Mouse (Mus musculus): ENCODE results near the gene Fam111a. TPM values are rescaled to one million over a fixed set of nuclear protein-coding genes. Genes with fewer than 3 reads are reported as not detected.
"Not testable (repeated sequence)": the region's sequence is repeated elsewhere in the genome, so short reads cannot be mapped to it uniquely, and the experiment has no call there.

Gene Fam111a
- polyA plus RNA-seq (2012; rRNA removed) (9.2 and 17.9 TPM in 2 replicates), polyA plus RNA-seq (2014; fragmentation: Nextera tagmentation; extraction: Ambion mirVana) (30.3 and 31.5 TPM in 2 replicates)

DNA sequence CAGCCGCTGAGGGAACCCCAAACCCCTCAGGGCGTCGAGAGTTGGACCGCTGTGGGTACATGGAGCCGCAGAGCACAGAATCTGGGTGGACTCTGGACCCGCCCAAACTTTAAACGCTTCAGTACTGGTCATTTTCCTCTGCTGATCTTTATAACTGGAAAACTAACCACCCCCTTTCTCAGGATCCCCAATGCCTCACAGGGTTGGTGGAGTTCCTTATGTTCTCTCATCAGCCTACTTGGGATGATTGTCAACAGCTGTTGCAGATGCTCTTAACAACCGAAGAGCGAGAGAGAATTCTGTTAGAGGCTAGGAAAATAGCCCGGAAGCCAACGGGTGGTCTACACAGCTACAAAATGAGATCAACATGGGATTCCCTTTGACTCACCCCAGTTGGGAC is at the start of gene Fam111a:
TSS of gene Fam111a (plus strand) at position 301 of the 400 bp plus-strand sequence.
- ATAC-seq (ENCODE audit: insufficient read depth); H3K4me2 ChIP-seq (ENCODE audit: low read depth); H3K36me3 ChIP-seq (replicated peaks; ENCODE audit: control insufficient read depth, insufficient read depth, low read depth); DNase-seq (ENCODE audit: low read depth in 3 of 3, low spot score in 3 of 3); H3K4me3 ChIP-seq (ENCODE audit: insufficient read depth in 1 of 2, low read depth in 2 of 2, low read length in 2 of 2); H3K9ac ChIP-seq (replicated peaks); H3K9me3 ChIP-seq (ENCODE audit: control insufficient read depth, low read length); H3K27ac ChIP-seq; H3K4me1 ChIP-seq (replicated peaks; ENCODE audit: control insufficient read depth in 2 of 2, insufficient read depth in 2 of 2, low read length in 1 of 2); H3K27me3 ChIP-seq (ENCODE audit: control insufficient read depth, insufficient read depth, low read length): not testable (repeated sequence)
- WGBS (ENCODE audit: insufficient replicate concordance): 88% methylated on average over 11 of the region's 11 CpGs

DNA sequence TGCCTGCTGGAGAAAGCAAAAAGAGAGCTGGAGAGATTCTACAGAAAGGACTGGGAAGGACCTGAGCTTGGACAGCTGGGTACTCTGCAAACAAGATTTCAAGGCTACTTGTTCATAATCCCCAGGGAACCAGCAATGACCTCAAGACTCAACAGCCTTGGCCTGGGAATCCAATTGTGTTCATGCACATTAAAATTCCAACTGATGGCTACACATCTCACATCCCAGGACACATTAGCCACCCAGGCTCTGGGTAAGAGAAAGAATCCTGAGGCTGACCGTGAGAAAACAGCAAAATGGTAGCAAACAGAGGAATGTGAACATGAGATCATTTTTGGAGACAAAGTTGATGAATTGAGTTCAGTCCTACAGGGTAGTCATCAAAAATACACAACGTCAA is 49.3 kb upstream of the Fam111a start:
- DNase-seq (ENCODE audit: low read depth in 3 of 3, low spot score in 3 of 3) (no peak), ATAC-seq (ENCODE audit: insufficient read depth) (no peak)
- 60% methylated on average over 2 of the region's 2 CpGs for WGBS (ENCODE audit: insufficient replicate concordance)
- Histone ChIP-seq H3K4me1 (replicated peaks; ENCODE audit: control insufficient read depth in 2 of 2, insufficient read depth in 2 of 2, low read length in 1 of 2) (no peaks in the 10 kb centered on the region; a peak in 1 of 4 replicates), H3K9me3 (ENCODE audit: control insufficient read depth, low read length) (no peaks in the 10 kb centered on the region), H3K36me3 (replicated peaks; ENCODE audit: control insufficient read depth, insufficient read depth, low read depth) (no peaks in the 10 kb centered on the region), H3K9ac (replicated peaks) (no peak overlapping the region), H3K27me3 (ENCODE audit: control insufficient read depth, insufficient read depth, low read length) (peaks cover 7% of the 10 kb centered on the region), H3K27ac (no peak overlapping the region), H3K4me2 (ENCODE audit: low read depth) (no peak overlapping the region), H3K4me3 (ENCODE audit: insufficient read depth in 1 of 2, low read depth in 2 of 2, low read length in 2 of 2) (no peak overlapping the region)
- TF ChIP-seq EP300 (IDR thresholded peaks at IDR 0.05; ENCODE audit: low read depth) (no peak), CTCF (IDR thresholded peaks at IDR 0.05; ENCODE audit: low read depth) (no peak)

DNA sequence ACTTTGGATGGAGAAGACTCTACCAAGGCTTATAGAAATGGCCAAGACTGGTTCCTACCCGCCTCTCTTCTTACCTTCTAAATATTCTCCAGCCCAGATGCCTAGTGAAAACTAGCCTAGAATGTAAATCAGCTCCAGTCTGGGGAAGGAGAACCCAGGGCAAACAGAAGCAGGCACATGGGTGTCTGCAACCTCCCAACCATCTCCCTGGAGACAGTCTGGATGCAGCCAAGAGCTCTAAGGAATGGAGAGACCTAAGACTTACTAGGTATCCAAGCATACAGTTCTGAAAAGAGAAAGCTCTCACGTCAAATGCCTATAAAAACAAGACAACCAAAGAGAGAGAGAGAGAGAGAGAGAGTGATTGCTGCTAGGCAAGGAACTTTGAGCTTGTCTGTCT is 47.6 kb upstream of the Fam111a start:
- H3K27ac ChIP-seq: no peak overlapping the region
- no peaks in the 10 kb centered on the region for H3K36me3 ChIP-seq (replicated peaks; ENCODE audit: control insufficient read depth, insufficient read depth, low read depth)
- ATAC-seq (ENCODE audit: insufficient read depth) (no peak), DNase-seq (ENCODE audit: low read depth in 3 of 3, low spot score in 3 of 3) (no peak)
- H3K9ac ChIP-seq (replicated peaks): no peak overlapping the region
- WGBS (ENCODE audit: insufficient replicate concordance): 47% methylated on average over 2 of the region's 2 CpGs
- H3K9me3 ChIP-seq (ENCODE audit: control insufficient read depth, low read length): no peaks in the 10 kb centered on the region
- H3K4me2 ChIP-seq (ENCODE audit: low read depth): no peak overlapping the region
- TF ChIP-seq CTCF (IDR thresholded peaks at IDR 0.05; ENCODE audit: low read depth): no peak
- TF ChIP-seq EP300 (IDR thresholded peaks at IDR 0.05; ENCODE audit: low read depth): no peak
- H3K27me3 ChIP-seq (ENCODE audit: control insufficient read depth, insufficient read depth, low read length): peaks cover 11% of the 10 kb centered on the region
- no peaks in the 10 kb centered on the region; a peak in 1 of 4 replicates for H3K4me1 ChIP-seq (replicated peaks; ENCODE audit: control insufficient read depth in 2 of 2, insufficient read depth in 2 of 2, low read length in 1 of 2)
- H3K4me3 ChIP-seq (ENCODE audit: insufficient read depth in 1 of 2, low read depth in 2 of 2, low read length in 2 of 2): no peak overlapping the region

DNA sequence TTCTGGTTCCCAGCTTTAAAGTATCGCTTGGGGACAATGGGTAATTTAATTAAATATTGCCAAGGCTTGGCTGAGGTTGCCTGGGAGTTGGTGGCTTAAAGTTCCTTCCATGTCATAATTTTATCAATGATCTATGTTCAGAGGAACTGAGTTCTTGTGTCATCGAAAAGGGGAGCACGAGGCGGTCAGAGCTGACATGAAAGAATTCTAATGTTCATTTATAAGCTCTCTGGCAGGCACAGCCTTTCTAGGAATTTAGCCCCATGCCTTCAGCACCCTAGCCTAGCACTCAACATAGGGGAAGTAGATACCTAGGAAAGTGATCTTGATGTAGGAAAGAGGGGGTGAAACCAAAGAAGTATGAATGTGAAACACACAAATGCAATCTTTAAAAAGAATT is 47.2 kb upstream of the Fam111a start:
- Histone ChIP-seq H3K4me3 (ENCODE audit: insufficient read depth in 1 of 2, low read depth in 2 of 2, low read length in 2 of 2) (no peak overlapping the region), H3K9ac (replicated peaks) (no peak overlapping the region), H3K27me3 (ENCODE audit: control insufficient read depth, insufficient read depth, low read length) (peaks cover 11% of the 10 kb centered on the region), H3K4me1 (replicated peaks; ENCODE audit: control insufficient read depth in 2 of 2, insufficient read depth in 2 of 2, low read length in 1 of 2) (no peaks in the 10 kb centered on the region; a peak in 1 of 4 replicates), H3K9me3 (ENCODE audit: control insufficient read depth, low read length) (no peaks in the 10 kb centered on the region), H3K27ac (no peak overlapping the region), H3K4me2 (ENCODE audit: low read depth) (no peak overlapping the region), H3K36me3 (replicated peaks; ENCODE audit: control insufficient read depth, insufficient read depth, low read depth) (no peaks in the 10 kb centered on the region)
- TF ChIP-seq EP300 (IDR thresholded peaks at IDR 0.05; ENCODE audit: low read depth) (no peak), CTCF (IDR thresholded peaks at IDR 0.05; ENCODE audit: low read depth) (no peak)
- ATAC-seq (ENCODE audit: insufficient read depth) (no peak), DNase-seq (ENCODE audit: low read depth in 3 of 3, low spot score in 3 of 3) (no peak)
- WGBS (ENCODE audit: insufficient replicate concordance): 59% methylated on average over 4 of the region's 4 CpGs

DNA sequence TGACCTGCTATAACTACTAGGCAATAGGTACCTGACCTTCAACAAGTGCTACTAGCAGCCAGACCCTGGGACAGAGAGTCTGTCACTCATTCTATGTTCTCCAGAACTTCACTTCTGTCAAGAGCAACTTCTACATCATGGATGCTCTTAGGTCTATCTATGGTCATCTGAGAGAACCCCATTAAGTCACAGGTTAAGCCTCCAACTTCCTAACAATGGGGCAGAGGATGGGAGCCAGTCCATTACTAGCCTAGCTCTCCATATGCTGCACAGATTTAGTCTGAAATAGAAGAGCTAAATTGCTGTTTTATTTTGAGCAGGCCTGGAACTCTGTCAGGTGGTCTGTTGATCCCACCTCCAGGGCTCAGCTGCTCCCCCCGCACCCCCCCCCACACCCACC is 46.6 kb upstream of the Fam111a start:
- no peak for ATAC-seq (ENCODE audit: insufficient read depth)
- no peak overlapping the region for H3K4me2 ChIP-seq (ENCODE audit: low read depth)
- H3K9me3 ChIP-seq (ENCODE audit: control insufficient read depth, low read length): no peaks in the 10 kb centered on the region
- H3K36me3 ChIP-seq (replicated peaks; ENCODE audit: control insufficient read depth, insufficient read depth, low read depth): no peaks in the 10 kb centered on the region
- DNase-seq (ENCODE audit: low read depth in 3 of 3, low spot score in 3 of 3): no peak
- TF ChIP-seq EP300 (IDR thresholded peaks at IDR 0.05; ENCODE audit: low read depth) (no peak), CTCF (IDR thresholded peaks at IDR 0.05; ENCODE audit: low read depth) (no peak)
- no peaks in the 10 kb centered on the region; a peak in 1 of 4 replicates for H3K4me1 ChIP-seq (replicated peaks; ENCODE audit: control insufficient read depth in 2 of 2, insufficient read depth in 2 of 2, low read length in 1 of 2)
- H3K4me3 ChIP-seq (ENCODE audit: insufficient read depth in 1 of 2, low read depth in 2 of 2, low read length in 2 of 2): no peak overlapping the region
- H3K9ac ChIP-seq (replicated peaks): no peak overlapping the region
- H3K27ac ChIP-seq: no peak overlapping the region
- peaks cover 11% of the 10 kb centered on the region for H3K27me3 ChIP-seq (ENCODE audit: control insufficient read depth, insufficient read depth, low read length)
- WGBS (ENCODE audit: insufficient replicate concordance): 92% methylated on average over 1 of the region's 1 CpGs
